Mouse (Mus musculus) CH12.LX (cell line): ENCODE measurements around the gene Best1. TPM values are rescaled to one million over a fixed set of nuclear protein-coding genes. Genes with fewer than 3 reads are reported as not detected.

Experiments used
- DNase-seq: peaks from one replicate; pipeline ENCODE4 v3.0.0-alpha.2; 2013; ENCODE audit errors: extremely low read depth
- H3K27ac ChIP-seq: 2 replicates; pipeline ENCODE4 v1.5.1; 2012; ENCODE audit warnings: low read depth, mild to moderate bottlenecking, control low read depth, moderate library complexity; ENCODE audit not compliant: insufficient read depth
- H3K27me3 ChIP-seq: replicated peaks from 2 replicates; pipeline ENCODE3; 2012; ENCODE audit warnings: inconsistent platforms
- H3K36me3 ChIP-seq, 2 experiments: replicated peaks in 1 of 2; 2 replicates each; pipeline versions ENCODE3 to v1.6.1; 2012; ENCODE audit warnings: inconsistent platforms in 1 of 2, low read length in 1 of 2, mild to moderate bottlenecking in 1 of 2, mixed read lengths in 1 of 2, moderate library complexity in 1 of 2; ENCODE audit not compliant: control insufficient read depth in 1 of 2, insufficient read depth in 1 of 2
- H3K4me1 ChIP-seq, 2 experiments: 2 replicates each; pipeline ENCODE4 v1.6.1; 2012; ENCODE audit warnings: inconsistent platforms in 1 of 2, moderate library complexity in 1 of 2; ENCODE audit not compliant: insufficient read depth in 2 of 2, control insufficient read depth in 1 of 2
- H3K4me2 ChIP-seq: 2 replicates; pipeline ENCODE4 v1.6.1; 2012; ENCODE audit warnings: low read depth, mild to moderate bottlenecking, control low read depth; ENCODE audit not compliant: poor library complexity, insufficient read depth, severe bottlenecking
- H3K4me3 ChIP-seq, 3 experiments: fragments of 150-350 bp in 1 of 3; sonication (generic) in 1 of 3; replicated peaks in 1 of 3; 2 replicates each; pipeline versions ENCODE3 to v1.5.1; 2011 to 2012; ENCODE audit warnings: low read depth in 2 of 3, low read length in 2 of 3, mild to moderate bottlenecking in 2 of 3, moderate library complexity in 2 of 3, control low read depth in 1 of 3, improper control_type of control experiment in 1 of 3, inconsistent platforms in 1 of 3, mixed read lengths in 1 of 3; ENCODE audit not compliant: poor library complexity in 1 of 3
- H3K79me2 ChIP-seq: replicated peaks from 2 replicates; pipeline ENCODE4 v1.6.1; 2012; ENCODE audit warnings: mild to moderate bottlenecking, moderate library complexity; ENCODE audit not compliant: control insufficient read depth, poor library complexity, insufficient read depth, severe bottlenecking; ENCODE audit errors: extremely low read depth
- H3K9ac ChIP-seq: 2 replicates; pipeline ENCODE4 v1.6.1; 2012; ENCODE audit warnings: low read depth, mild to moderate bottlenecking, control low read depth, moderate library complexity; ENCODE audit not compliant: insufficient read depth
- H3K9me3 ChIP-seq: replicated peaks from 2 replicates; pipeline ENCODE3; 2012; ENCODE audit warnings: low read length, inconsistent platforms, mixed read lengths
- BHLHE40 ChIP-seq: IDR thresholded peaks from 2 replicates; pipeline ENCODE4 v1.6.1; 2011; ENCODE audit warnings: mild to moderate bottlenecking, low read depth, low read length, improper control_type of control experiment
- CHD1 ChIP-seq: IDR thresholded peaks from 2 replicates; pipeline ENCODE4 v1.6.1; 2012; ENCODE audit warnings: low read depth, low read length, improper control_type of control experiment, inconsistent platforms
- CTCF ChIP-seq, 2 experiments: IDR thresholded peaks in 1 of 2; conservative IDR thresholded peaks in 1 of 2; 2 replicates each; pipeline ENCODE4 v1.5.1; 2011 to 2012; ENCODE audit warnings: low read depth in 2 of 2, low read length in 2 of 2, improper control_type of control experiment in 1 of 2, inconsistent platforms in 1 of 2, mild to moderate bottlenecking in 1 of 2, moderate library complexity in 1 of 2
- E2F4 ChIP-seq: IDR thresholded peaks from 2 replicates; pipeline ENCODE4 v1.6.1; 2011; ENCODE audit warnings: low read depth, low read length, improper control_type of control experiment; ENCODE audit not compliant: insufficient replicate concordance
- ELF1 ChIP-seq: IDR thresholded peaks from 2 replicates; pipeline ENCODE4 v1.6.1; 2014; ENCODE audit warnings: low read depth, mild to moderate bottlenecking, inconsistent platforms, low read length, improper control_type of control experiment
- ETS1 ChIP-seq: conservative IDR thresholded peaks from 2 replicates; pipeline ENCODE4 v1.6.1; 2012; ENCODE audit warnings: low read depth, mild to moderate bottlenecking, inconsistent platforms, low read length, improper control_type of control experiment, moderate library complexity
- HCFC1 ChIP-seq: IDR thresholded peaks from 2 replicates; pipeline ENCODE4 v1.6.1; 2012; ENCODE audit warnings: low read depth, mild to moderate bottlenecking, inconsistent platforms, low read length, improper control_type of control experiment
- IRF4 ChIP-seq: IDR thresholded peaks from 2 replicates; pipeline ENCODE4 v1.6.1; 2014; ENCODE audit warnings: low read depth, mild to moderate bottlenecking, inconsistent platforms, low read length, improper control_type of control experiment
- JUN ChIP-seq: IDR thresholded peaks from 2 replicates; pipeline ENCODE4 v1.6.1; 2011; ENCODE audit warnings: low read depth, mild to moderate bottlenecking, low read length, improper control_type of control experiment, moderate library complexity; ENCODE audit not compliant: insufficient read depth
- KAT2A ChIP-seq: IDR thresholded peaks from 2 replicates; pipeline ENCODE4 v1.6.1; 2012; ENCODE audit warnings: low read length, improper control_type of control experiment, inconsistent platforms; ENCODE audit not compliant: insufficient replicate concordance
- MAX ChIP-seq: IDR thresholded peaks from 2 replicates; pipeline ENCODE4 v1.6.1; 2011; ENCODE audit warnings: low read length, improper control_type of control experiment
- MEF2A ChIP-seq: IDR thresholded peaks from 2 replicates; pipeline ENCODE4 v1.6.1; 2014; ENCODE audit warnings: low read depth, mild to moderate bottlenecking, inconsistent platforms, low read length, improper control_type of control experiment, borderline replicate concordance
- MXI1 ChIP-seq: IDR thresholded peaks from 2 replicates; pipeline ENCODE4 v1.6.1; 2011; ENCODE audit warnings: mild to moderate bottlenecking, low read depth, low read length, improper control_type of control experiment
- MYC ChIP-seq: IDR thresholded peaks from 2 replicates; pipeline ENCODE4 v1.6.1; 2011; ENCODE audit warnings: low read depth, mild to moderate bottlenecking, improper control_type of control experiment, low read length
- POLR2AphosphoS2 ChIP-seq: IDR thresholded peaks from 2 replicates; pipeline ENCODE4 v1.6.1; 2011; ENCODE audit warnings: low read depth, low read length, improper control_type of control experiment
- RAD21 ChIP-seq: IDR thresholded peaks from 2 replicates; pipeline ENCODE4 v1.6.1; 2011; ENCODE audit warnings: low read depth, mild to moderate bottlenecking, low read length, improper control_type of control experiment, moderate library complexity
- RCOR1 ChIP-seq: conservative IDR thresholded peaks from 2 replicates; pipeline ENCODE4 v1.6.1; 2012; ENCODE audit warnings: low read depth, mild to moderate bottlenecking, inconsistent platforms, low read length, improper control_type of control experiment
- TBP ChIP-seq: conservative IDR thresholded peaks from 2 replicates; pipeline ENCODE4 v1.6.1; 2011; ENCODE audit warnings: low read depth, low read length, improper control_type of control experiment
- TCF12 ChIP-seq: IDR thresholded peaks from 2 replicates; pipeline ENCODE4 v1.6.1; 2014; ENCODE audit warnings: low read depth, mild to moderate bottlenecking, inconsistent platforms, low read length, improper control_type of control experiment
- USF1 ChIP-seq: IDR thresholded peaks from 2 replicates; pipeline ENCODE4 v1.6.1; 2014; ENCODE audit warnings: low read depth, mild to moderate bottlenecking, inconsistent platforms, low read length, improper control_type of control experiment
- USF2 ChIP-seq: conservative IDR thresholded peaks from 2 replicates; pipeline ENCODE4 v1.6.1; 2011; ENCODE audit warnings: low read depth, low read length, improper control_type of control experiment
- ZNF384 ChIP-seq: IDR thresholded peaks from 2 replicates; pipeline ENCODE4 v1.6.1; 2012; ENCODE audit warnings: low read depth, low read length, improper control_type of control experiment, inconsistent platforms
- dilution Hi-C: fragments of 300-500 bp; cut with MboI; formaldehyde crosslinking; loops from 2 replicates; pipeline ENCODE4 v1.14.3; 2020; ENCODE audit warnings: low sequenced_read_pairs; ENCODE audit not compliant: extremely low pct_unique_long_range_greater_than_20kb, extremely low pct_ligation_motif_present
- in situ Hi-C: fragments of 300-500 bp; cut with MboI; formaldehyde crosslinking; loops from 3 replicates; pipeline ENCODE4 v1.14.3; 2019; ENCODE audit warnings: low sequenced_read_pairs, low pct_ligation_motif_present, low pct_unique_long_range_greater_than_20kb, mixed read lengths
- polyA plus RNA-seq: library from polyadenylated mRNA; unstranded; fragments of >175 nt; gene quantifications from 2 replicates; pipeline ENCODE4 v1.2.1, GENCODE M21; 2012; ENCODE audit warnings: low read depth; ENCODE audit not compliant: insufficient read length
- total RNA-seq, 2 experiments: library from RNA; depleted of rRNA; stranded (reverse); fragments of 300-350 nt in 1 of 2; fragments of >200 nt in 1 of 2; gene quantifications; 2 replicates each; pipeline ENCODE4 v1.2.3; 2012 to 2014

Best1 gene
- total and polyA plus RNA-seq, 3 experiments, result 0.13 TPM; not detected in 2

DNA sequence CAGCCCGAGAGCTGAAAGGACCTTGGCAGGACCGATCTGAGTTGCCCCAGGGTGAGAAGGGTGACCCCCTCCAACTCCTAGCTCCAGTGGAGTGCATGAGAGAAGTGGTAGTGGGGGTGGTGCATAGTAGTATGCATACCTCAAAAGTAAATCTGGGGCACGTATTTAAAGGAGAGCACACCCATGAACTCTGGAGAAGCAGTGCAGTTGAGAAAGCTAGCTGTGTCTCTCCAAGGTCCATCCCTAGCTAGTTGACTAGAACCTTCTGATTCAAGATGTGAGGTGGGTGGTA lies 17.0 kb upstream of the Best1 start:
- H3K9ac ChIP-seq, result no peak overlapping the region
- H3K4me2 ChIP-seq, result peak overlapping the region; percentile 68
- H3K4me1 ChIP-seq, result peaks cover 6 to 18% of the 10 kb centered on the region in 2 experiments
- H3K27me3 ChIP-seq, result peaks cover 43% of the 10 kb centered on the region
- H3K36me3 ChIP-seq, result no peaks in the 10 kb centered on the region
- peak overlapping the region in 1 of 3 experiments; percentile 40 for H3K4me3 ChIP-seq
- TF ChIP-seq CTCF (conservative IDR thresholded peaks at IDR 0.05 in 1 of 2, IDR thresholded peaks at IDR 0.05 in 1 of 2; ENCODE audit: low read depth in 2 of 2, low read length in 2 of 2) (no peak), MYC (no peak), MAX (no peak), TCF12 (no peak), E2F4 (no peak), BHLHE40 (no peak), ELF1 (no peak), MEF2A (no peak), MXI1 (no peak), ZNF384 (no peak)
- in situ Hi-C loops, result no loop called here
- H3K79me2 ChIP-seq, result no peaks in the 10 kb centered on the region
- DNase-seq, result no peak
- H3K27ac ChIP-seq, result no peak overlapping the region
- dilution Hi-C loops, result no loop called here
- no peaks in the 10 kb centered on the region for H3K9me3 ChIP-seq

DNA sequence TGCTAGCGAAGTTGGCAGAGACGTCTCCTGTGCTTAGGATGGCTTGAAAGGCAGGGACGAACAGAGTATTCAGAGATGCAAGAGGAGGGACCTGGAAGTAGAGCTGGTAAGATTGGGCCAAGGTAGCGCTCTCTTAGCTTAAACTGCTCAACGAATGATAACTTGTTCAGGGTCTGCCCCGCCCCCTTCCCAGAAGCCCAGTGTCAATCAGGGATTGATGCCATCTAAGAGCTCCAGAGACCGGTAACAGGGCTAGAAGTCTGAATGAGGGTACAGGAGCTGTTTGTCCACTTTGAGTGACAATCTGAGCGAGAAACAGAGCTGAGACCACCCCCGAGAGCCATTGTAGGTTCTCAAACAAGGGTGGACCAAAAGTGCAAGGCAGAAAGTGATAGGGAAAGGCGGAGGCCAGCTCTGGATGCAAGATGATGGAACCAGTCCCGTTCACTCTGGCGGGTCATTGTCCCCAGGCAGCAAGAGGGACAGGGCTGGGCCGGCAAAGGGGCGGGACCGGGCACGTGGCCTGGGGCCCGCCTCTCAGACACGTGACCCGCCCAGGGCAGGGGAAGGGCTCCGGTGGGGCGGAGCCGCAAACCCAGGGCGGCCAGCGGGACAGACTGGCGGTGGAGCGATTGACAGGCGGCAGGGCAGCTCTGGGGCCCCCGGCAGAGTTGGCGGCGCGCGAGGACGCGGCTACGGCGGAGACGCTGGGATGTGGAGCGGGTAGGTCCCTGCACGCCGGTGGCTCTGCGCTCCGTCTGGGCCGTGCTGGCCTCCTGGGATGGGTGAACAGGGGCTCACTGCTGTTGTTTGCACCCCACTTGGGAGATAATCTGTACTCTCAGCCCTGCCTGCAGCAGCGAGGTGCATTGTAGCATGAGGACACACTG lies 16.4 kb upstream of the Best1 start:
- H3K9ac ChIP-seq, result no peak overlapping the region
- no peaks in the 10 kb centered on the region for H3K79me2 ChIP-seq
- H3K9me3 ChIP-seq, result no peaks in the 10 kb centered on the region
- no peaks in the 10 kb centered on the region for H3K36me3 ChIP-seq
- peaks cover 43% of the 10 kb centered on the region for H3K27me3 ChIP-seq
- no peak overlapping the region for H3K27ac ChIP-seq
- dilution Hi-C loops (no loop called here), in situ Hi-C loops (no loop called here)
- peak overlapping the region in 1 of 3 experiments; percentile 40 for H3K4me3 ChIP-seq
- peaks cover 6 to 18% of the 10 kb centered on the region in 2 experiments for H3K4me1 ChIP-seq
- peak; percentile 26 for DNase-seq
- no peak for TF ChIP-seq RAD21
- peak; percentile 95 for TF ChIP-seq MAX
- TF ChIP-seq IRF4, result no peak
- TF ChIP-seq JUN, result no peak
- no peak for TF ChIP-seq E2F4
- TF ChIP-seq RCOR1, result no peak
- no peak for TF ChIP-seq TCF12
- TF ChIP-seq CHD1, result no peak
- TF ChIP-seq ETS1, result no peak
- TF ChIP-seq TBP, result no peak
- no peak for TF ChIP-seq POLR2AphosphoS2
- TF ChIP-seq CTCF (conservative IDR thresholded peaks at IDR 0.05 in 1 of 2, IDR thresholded peaks at IDR 0.05 in 1 of 2; ENCODE audit: low read depth in 2 of 2, low read length in 2 of 2), result no peak
- TF ChIP-seq BHLHE40, result peak; percentile 90
- peak; percentile 88 for TF ChIP-seq USF2
- TF ChIP-seq USF1, result peak; percentile 92
- TF ChIP-seq MXI1, result peak; percentile 56; the same call in 1 of the 2 replicates
- no peak for TF ChIP-seq HCFC1
- no peak for TF ChIP-seq KAT2A
- peak overlapping the region; percentile 68 for H3K4me2 ChIP-seq
